Mouse (Mus musculus) forebrain, embryonic 13.5 days (tissue): ENCODE measurements around the gene Igdcc3. TPM values are rescaled to one million over a fixed set of nuclear protein-coding genes. Genes with fewer than 3 reads are reported as not detected.
A peak's percentile ranks its signal among the peaks of the same experiment; 100 is the strongest.
"Not testable (repeated sequence)": the region's sequence is repeated elsewhere in the genome, so short reads cannot be mapped to it uniquely, and the experiment has no call there.

Experiments
- ATAC-seq: fragments of 200-750 bp; cut with Nextera tagmentation; 2 replicates; pipeline ENCODE4 v1.8.0; 2017
- H3K27ac ChIP-seq: fragments of 300-500 bp; sonication (generic); 2 replicates; pipeline ENCODE4 v1.5.1; 2015; ENCODE audit warnings: inconsistent platforms, mild to moderate bottlenecking, moderate library complexity
- H3K27me3 ChIP-seq: fragments of 300-500 bp; sonication (generic); 2 replicates; pipeline ENCODE4 v1.6.1; 2015; ENCODE audit warnings: mild to moderate bottlenecking, inconsistent platforms
- H3K36me3 ChIP-seq: fragments of 300-500 bp; sonication (generic); 2 replicates; pipeline ENCODE4 v1.6.1; 2015; ENCODE audit warnings: mild to moderate bottlenecking, inconsistent platforms; ENCODE audit not compliant: poor library complexity, severe bottlenecking
- H3K4me1 ChIP-seq: fragments of 300-500 bp; sonication (generic); 2 replicates; pipeline ENCODE4 v1.6.1; 2015; ENCODE audit warnings: inconsistent platforms
- H3K4me2 ChIP-seq: fragments of 300-500 bp; sonication (generic); 2 replicates; pipeline ENCODE4 v1.6.1; 2015; ENCODE audit warnings: inconsistent platforms, mild to moderate bottlenecking, moderate library complexity
- H3K4me3 ChIP-seq: fragments of 300-500 bp; sonication (generic); 2 replicates; pipeline ENCODE4 v1.5.1; 2015; ENCODE audit warnings: mild to moderate bottlenecking, inconsistent platforms
- H3K9ac ChIP-seq: fragments of 300-500 bp; sonication (generic); 2 replicates; pipeline ENCODE4 v1.6.1; 2015; ENCODE audit warnings: mild to moderate bottlenecking, inconsistent platforms
- H3K9me3 ChIP-seq: fragments of 300-500 bp; sonication (generic); replicated peaks from 2 replicates; pipeline ENCODE4 v1.6.1; 2016; ENCODE audit warnings: inconsistent platforms
- WGBS: fragments of 180-500 bp; shearing (Covaris S2); methylation state at CpG from one replicate; pipeline ENCODE4 v1.1.7; 2015; 5-methylcytosine and 5-hydroxymethylcytosine counted together
- polyA plus RNA-seq: library from polyadenylated mRNA; unstranded; fragments of >200 nt; fragmentation: Nextera tagmentation; extraction: Ambion mirVana; gene quantifications from 2 replicates; pipeline ENCODE4 v1.2.1, GENCODE M21; 2015

The Igdcc3 gene
- polyA plus RNA-seq, 1 experiment from 2014 or later = 13.2 TPM

GRCm38 (mm10) chr9:65199723-65200122 is 58.7 kb downstream of the Igdcc3 start:
- no peaks in the 10 kb centered on the region for H3K36me3 ChIP-seq
- 75% methylated on average over 7 of the region's 7 CpGs for WGBS
- no peaks in the 10 kb centered on the region for H3K9me3 ChIP-seq
- H3K27me3 ChIP-seq = no peaks in the 10 kb centered on the region
- ATAC-seq = no peak
- H3K27ac ChIP-seq = 0 out of 2 replicates have a peak overlapping the region, but pooled peaks have one; percentile 6
- H3K4me3 ChIP-seq = no peak overlapping the region
- peaks cover 21% of the 10 kb centered on the region for H3K4me1 ChIP-seq
- H3K9ac ChIP-seq = no peak overlapping the region
- H3K4me2 ChIP-seq = no peak overlapping the region

GRCm38 (mm10) chr9:65200606-65201005 is 59.6 kb downstream of the Igdcc3 start:
- Histone ChIP-seq H3K4me1 (peaks cover 12% of the 10 kb centered on the region), H3K27me3 (no peaks in the 10 kb centered on the region), H3K27ac (peak overlapping the region; percentile 78; the same call in 1 of the 2 replicates), H3K9ac (no peak overlapping the region), H3K4me2 (no peak overlapping the region), H3K36me3 (no peaks in the 10 kb centered on the region), H3K4me3 (no peak overlapping the region), H3K9me3 (no peaks in the 10 kb centered on the region)
- ATAC-seq = no peak
- WGBS = 86% methylated on average over 1 of the region's 1 CpGs

DNA sequence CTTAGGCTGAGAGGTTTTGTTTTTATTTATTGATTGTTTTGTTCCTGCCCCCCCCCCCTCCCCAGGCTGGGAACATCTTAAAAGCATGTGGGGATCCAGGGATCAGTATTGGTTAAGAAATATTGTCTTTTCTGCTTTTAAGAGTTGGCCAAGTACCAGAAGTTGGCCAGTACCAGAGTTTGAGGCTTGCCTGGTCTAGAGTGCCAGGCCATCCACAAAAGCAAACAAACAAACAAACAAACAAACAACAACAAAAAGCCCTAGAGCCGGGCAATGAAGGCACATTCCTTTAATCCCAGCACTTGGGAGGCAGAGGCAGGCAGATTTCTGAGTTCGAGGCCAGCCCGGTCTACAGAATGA is 60.0 kb downstream of the Igdcc3 start:
- H3K27me3 ChIP-seq = no peaks in the 10 kb centered on the region
- H3K9me3 ChIP-seq = no peaks in the 10 kb centered on the region
- no peak overlapping the region for H3K4me2 ChIP-seq
- 52% methylated on average over 3 of the region's 3 CpGs for WGBS
- peaks cover 8% of the 10 kb centered on the region for H3K4me1 ChIP-seq
- no peak overlapping the region for H3K4me3 ChIP-seq
- H3K9ac ChIP-seq = no peak overlapping the region
- no peak for ATAC-seq
- no peaks in the 10 kb centered on the region for H3K36me3 ChIP-seq
- H3K27ac ChIP-seq = peak overlapping the region; percentile 78

- H3K9me3 ChIP-seq = no peaks in the 10 kb centered on the region
- under 1% methylated on average over 18 of the region's 18 CpGs for WGBS
- H3K4me3 ChIP-seq = peak overlapping the region; percentile 42
- no peaks in the 10 kb centered on the region for H3K27me3 ChIP-seq
- peak overlapping the region; percentile 64 for H3K9ac ChIP-seq
- peak; percentile 93 for ATAC-seq
- peak overlapping the region; percentile 64 for H3K4me2 ChIP-seq
- peaks cover 5% of the 10 kb centered on the region; the same call in 1 of the 2 replicates for H3K4me1 ChIP-seq
- H3K36me3 ChIP-seq = no peaks in the 10 kb centered on the region
- H3K27ac ChIP-seq = peak overlapping the region; percentile 78
Observed at GRCm38 (mm10) chr9:65201381-65202164, 60.6 kb downstream of the Igdcc3 start.

DNA sequence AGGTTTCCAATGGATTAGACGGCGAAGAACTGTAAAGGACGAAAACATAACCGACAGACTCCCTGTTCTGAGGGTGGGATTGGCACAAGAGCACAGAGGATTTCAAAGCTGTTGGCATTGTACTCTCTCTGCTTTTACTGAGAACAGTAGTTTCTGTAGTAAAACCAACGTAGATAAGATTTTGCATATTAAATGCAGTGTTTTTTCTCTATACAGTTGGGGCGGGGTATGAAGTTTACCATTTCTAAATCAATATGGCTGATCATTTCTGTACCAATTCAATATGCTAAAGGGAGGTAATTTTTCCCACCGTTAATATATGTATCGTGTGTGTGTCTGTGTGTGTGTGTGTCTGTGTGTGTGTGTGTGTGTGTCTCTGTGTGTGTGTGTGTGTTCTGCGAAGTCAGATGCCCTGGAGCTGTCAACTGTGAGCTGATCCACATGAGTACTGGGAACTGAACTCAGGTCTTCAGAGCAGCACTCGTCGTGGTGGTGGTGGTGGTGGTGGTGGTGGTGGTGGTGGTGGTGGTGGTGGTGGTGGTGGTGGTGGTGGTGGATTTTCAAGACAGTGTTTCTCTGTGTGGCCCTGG is 61.3 kb downstream of the Igdcc3 start:
- no peaks in the 10 kb centered on the region for H3K9me3 ChIP-seq
- H3K36me3 ChIP-seq = no peaks in the 10 kb centered on the region
- H3K27ac ChIP-seq = peak overlapping the region; percentile 78
- H3K4me1 ChIP-seq = no peaks in the 10 kb centered on the region; the same call in 1 of the 2 replicates
- H3K9ac ChIP-seq = peak overlapping the region; percentile 64
- H3K4me2 ChIP-seq = peak overlapping the region; percentile 64
- peak overlapping the region; percentile 42 for H3K4me3 ChIP-seq
- WGBS = 27% methylated on average over 11 of the region's 11 CpGs
- peak; percentile 52 for ATAC-seq
- H3K27me3 ChIP-seq = no peaks in the 10 kb centered on the region

DNA sequence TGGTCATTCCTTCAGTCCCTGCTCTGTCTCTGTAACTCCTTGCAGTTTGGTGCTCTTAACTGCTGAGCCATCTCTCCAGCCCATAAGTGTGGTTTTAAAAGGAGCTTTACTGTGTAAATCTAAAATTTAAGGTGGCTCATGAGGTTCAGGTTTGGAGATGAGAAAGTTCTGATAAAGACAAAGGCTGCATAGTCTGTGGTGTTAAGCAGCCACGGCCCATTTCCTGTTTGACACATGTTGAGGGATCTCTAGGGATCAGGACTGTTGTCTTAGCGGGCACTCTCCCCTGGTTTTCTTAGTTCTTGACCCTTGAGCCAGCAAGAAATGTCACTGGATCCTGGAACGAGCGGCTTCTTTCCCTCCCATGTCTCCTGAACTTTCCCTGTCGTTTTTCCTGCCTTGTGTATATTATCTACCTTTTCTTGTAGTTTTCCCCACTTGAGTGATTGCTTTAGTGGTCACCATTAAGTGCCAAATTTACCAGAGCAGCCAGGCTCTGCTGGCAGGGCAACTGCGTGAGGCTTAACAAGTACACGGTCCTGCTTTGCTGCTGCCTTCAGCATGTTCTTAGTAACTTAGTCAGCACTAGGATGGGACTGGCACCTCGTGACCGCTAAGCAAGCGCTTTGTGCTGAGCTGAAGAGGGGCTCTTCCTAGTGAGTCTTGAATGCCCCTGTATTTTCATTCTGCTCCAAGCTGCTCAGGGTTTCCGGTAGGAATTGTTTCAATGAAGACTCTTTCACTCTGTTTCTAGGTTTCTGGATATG is 64.2 kb downstream of the Igdcc3 start:
- 78% methylated on average over 11 of the region's 11 CpGs for WGBS
- ATAC-seq = no peak
- no peaks in the 10 kb centered on the region for H3K36me3 ChIP-seq
- no peak overlapping the region for H3K4me3 ChIP-seq
- no peak overlapping the region for H3K4me2 ChIP-seq
- H3K27ac ChIP-seq = no peak overlapping the region
- no peak overlapping the region for H3K9ac ChIP-seq
- H3K4me1 ChIP-seq = no peaks in the 10 kb centered on the region; the same call in 1 of the 2 replicates
- H3K27me3 ChIP-seq = no peaks in the 10 kb centered on the region
- no peaks in the 10 kb centered on the region for H3K9me3 ChIP-seq

- not testable (repeated sequence) for ATAC-seq, H3K9ac ChIP-seq, H3K4me1 ChIP-seq, H3K27me3 ChIP-seq, H3K4me3 ChIP-seq, H3K4me2 ChIP-seq, H3K36me3 ChIP-seq, H3K27ac ChIP-seq, H3K9me3 ChIP-seq
- WGBS = 94% methylated on average over 9 of the region's 9 CpGs
Observed at GRCm38 (mm10) chr9:65207041-65207815, 66.2 kb downstream of the Igdcc3 start.

DNA sequence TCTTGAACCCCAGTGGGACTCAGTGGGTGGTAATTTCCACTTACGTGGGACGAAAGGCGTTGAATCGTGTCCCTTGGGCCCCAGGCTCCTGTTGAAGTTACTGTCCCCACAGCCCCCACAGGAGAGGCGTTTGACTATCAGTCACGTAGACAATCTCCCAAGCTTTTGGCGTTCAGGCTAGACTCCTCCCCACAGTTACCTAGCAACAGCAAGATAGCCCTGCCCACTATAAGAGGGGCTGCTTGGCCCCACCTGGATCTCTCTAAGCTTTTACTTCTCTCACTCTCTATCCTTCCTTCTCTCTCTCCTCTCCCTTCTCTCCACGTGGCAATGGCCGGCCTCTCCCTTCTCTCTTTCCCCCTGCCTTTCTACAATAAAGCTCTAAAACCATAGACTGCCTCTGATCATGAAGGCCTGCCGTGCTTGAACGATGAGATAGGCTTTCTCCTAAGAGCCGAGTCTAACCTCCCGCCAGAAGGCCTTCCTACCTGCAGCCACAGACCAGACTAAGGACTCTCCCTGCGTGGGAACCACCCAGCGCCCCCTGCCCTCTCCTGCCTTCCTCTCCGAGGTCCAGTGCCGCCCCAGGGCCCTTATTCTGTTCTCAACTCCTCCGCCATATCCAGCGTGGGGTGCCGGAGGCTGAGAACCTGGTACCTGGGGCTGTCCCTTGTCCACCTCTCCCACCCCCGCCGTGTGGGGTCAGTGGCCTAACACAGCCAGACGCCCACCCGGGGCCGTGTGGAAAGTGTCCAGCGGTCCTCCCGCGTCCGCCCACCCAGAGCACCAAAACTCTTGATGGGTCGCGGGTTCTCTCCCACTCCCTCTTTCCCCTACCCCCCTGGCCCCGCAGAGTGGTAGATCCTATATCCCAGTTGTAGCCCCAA is 67.5 kb downstream of the Igdcc3 start:
- 91% methylated on average over 32 of the region's 32 CpGs for WGBS
- H3K27ac ChIP-seq = no peak overlapping the region
- ATAC-seq = no peak
- no peaks in the 10 kb centered on the region for H3K36me3 ChIP-seq
- no peaks in the 10 kb centered on the region for H3K9me3 ChIP-seq
- no peaks in the 10 kb centered on the region for H3K27me3 ChIP-seq
- H3K9ac ChIP-seq = no peak overlapping the region
- H3K4me2 ChIP-seq = no peak overlapping the region
- no peak overlapping the region for H3K4me3 ChIP-seq
- no peaks in the 10 kb centered on the region for H3K4me1 ChIP-seq

- WGBS = 58% methylated on average over 1 of the region's 1 CpGs
- Histone ChIP-seq H3K36me3 (no peaks in the 10 kb centered on the region), H3K9ac (0 out of 2 replicates have a peak overlapping the region, but pooled peaks have one; percentile 12), H3K27me3 (no peaks in the 10 kb centered on the region), H3K27ac (no peak overlapping the region), H3K9me3 (no peaks in the 10 kb centered on the region), H3K4me2 (no peak overlapping the region), H3K4me1 (peaks cover 11% of the 10 kb centered on the region), H3K4me3 (no peak overlapping the region)
- no peak for ATAC-seq
Observed at GRCm38 (mm10) chr9:65211598-65211997, 70.6 kb downstream of the Igdcc3 start.

DNA sequence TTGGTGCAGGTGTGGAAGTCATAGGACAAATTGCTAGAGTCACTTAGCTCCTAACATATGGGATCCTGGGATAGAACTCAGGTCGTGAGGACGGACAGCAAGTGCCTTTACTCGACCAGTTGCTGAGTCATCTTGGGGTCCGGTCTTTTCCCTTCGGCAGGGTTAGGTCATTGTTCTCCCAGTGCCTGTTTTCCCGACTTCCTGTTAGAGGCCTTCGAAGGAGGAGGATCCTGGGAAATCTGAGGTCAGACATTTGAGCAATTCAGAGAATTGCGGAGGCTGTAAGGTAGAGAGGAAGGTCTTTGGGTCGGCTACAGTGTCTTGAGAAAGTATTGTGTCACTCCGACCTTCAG is 73.4 kb downstream of the Igdcc3 start:
- H3K27me3 ChIP-seq = no peaks in the 10 kb centered on the region
- no peak for ATAC-seq
- peak overlapping the region; percentile 66 for H3K4me3 ChIP-seq
- no peaks in the 10 kb centered on the region for H3K36me3 ChIP-seq
- WGBS = 14% methylated on average over 10 of the region's 10 CpGs
- H3K4me1 ChIP-seq = peaks cover 15% of the 10 kb centered on the region
- peak overlapping the region; percentile 75 for H3K27ac ChIP-seq
- H3K9ac ChIP-seq = peak overlapping the region; percentile 83
- H3K9me3 ChIP-seq = no peaks in the 10 kb centered on the region
- H3K4me2 ChIP-seq = peak overlapping the region; percentile 92
